Mouse (Mus musculus) embryonic fibroblast, embryonic 13.5 days (primary cell): ENCODE data around the gene Lclat1. TPM values are rescaled to one million over a fixed set of nuclear protein-coding genes. Genes with fewer than 3 reads are reported as not detected.
"Not testable (repeated sequence)": the region's sequence is repeated elsewhere in the genome, so short reads cannot be mapped to it uniquely, and the experiment has no call there.

Source experiments
- H3K27ac ChIP-seq: 2 replicates; pipeline ENCODE4 v1.5.1; 2012; ENCODE audit warnings: low read length, control low read depth, inconsistent platforms; ENCODE audit not compliant: insufficient read depth
- H3K4me1 ChIP-seq: 2 replicates; pipeline ENCODE4 v1.6.1; 2011; ENCODE audit warnings: low read length; ENCODE audit not compliant: control insufficient read depth, insufficient read depth
- H3K4me3 ChIP-seq: 2 replicates; pipeline ENCODE4 v1.5.1; 2011; ENCODE audit warnings: mild to moderate bottlenecking, control low read depth, low read length; ENCODE audit not compliant: insufficient read depth
- CTCF ChIP-seq: IDR thresholded peaks from 2 replicates; pipeline ENCODE4 v1.5.1; 2011; ENCODE audit warnings: mild to moderate bottlenecking, control low read depth, low read length, moderate library complexity, borderline replicate concordance; ENCODE audit not compliant: insufficient read depth
- POLR2A ChIP-seq: IDR thresholded peaks from 2 replicates; pipeline ENCODE4 v1.6.1; 2011; ENCODE audit warnings: low read depth, mild to moderate bottlenecking, control low read depth, low read length, moderate library complexity
- polyA plus RNA-seq: library from polyadenylated mRNA; stranded (reverse); fragments of >200 nt; gene quantifications from 2 replicates; pipeline ENCODE4 v1.2.4, GENCODE M21; 2011; ENCODE audit warnings: low read depth; ENCODE audit not compliant: missing spikeins, insufficient read length

The Lclat1 gene
- polyA plus RNA-seq, 1 experiment, result 73.4 TPM

DNA sequence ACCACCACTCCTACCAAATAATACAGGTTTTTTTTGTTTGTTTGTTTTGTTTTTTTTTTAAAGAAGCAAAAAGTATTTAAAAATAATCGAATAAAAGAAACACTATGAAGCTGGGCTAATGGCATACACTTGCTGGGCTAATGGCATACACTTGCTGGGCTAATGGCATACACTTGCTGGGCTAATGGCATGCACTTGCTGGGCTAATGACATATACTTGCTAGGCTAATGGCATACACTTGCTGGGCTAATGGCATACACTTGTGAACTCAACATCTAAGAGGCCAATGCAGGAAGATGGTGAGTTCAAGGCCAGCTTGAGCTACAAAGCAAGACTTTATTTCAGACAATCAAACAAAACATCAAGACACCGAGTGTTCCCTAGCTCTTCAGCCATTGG is 154.8 kb downstream of the Lclat1 start:
- Histone ChIP-seq H3K4me3 (no peak overlapping the region), H3K4me1 (peaks cover 5% of the 10 kb centered on the region), H3K27ac (peak overlapping the region; percentile 87)
- TF ChIP-seq CTCF (no peak), POLR2A (no peak)

DNA sequence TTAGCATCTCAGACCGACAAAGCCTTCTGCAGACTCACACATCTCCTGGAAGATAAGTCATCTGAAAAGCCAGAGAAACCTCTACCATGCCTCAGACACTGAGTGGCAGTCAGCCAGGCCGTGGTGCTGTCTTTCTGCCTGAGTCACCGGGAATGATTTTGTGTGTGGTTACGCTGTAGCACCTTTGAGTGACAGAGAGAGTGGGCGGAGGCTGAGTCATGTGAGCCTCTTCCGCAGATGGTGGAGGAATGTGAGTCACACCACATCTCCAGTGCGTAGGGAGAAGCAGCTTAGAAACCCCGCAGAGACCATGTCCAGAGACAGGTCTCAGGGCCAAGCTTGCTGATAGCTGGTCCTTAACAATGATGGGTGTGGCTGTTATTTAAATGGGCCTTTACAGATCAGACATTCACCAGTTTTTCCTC is 155.3 kb downstream of the Lclat1 start:
- TF ChIP-seq CTCF (no peak), POLR2A (peak; percentile 26; the same call in 1 of the 2 replicates)
- Histone ChIP-seq H3K4me1 (peaks cover 5% of the 10 kb centered on the region), H3K27ac (peak overlapping the region; percentile 87), H3K4me3 (no peak overlapping the region)

GRCm38 (mm10) chr17:73270871-73271796 is 163.3 kb downstream of the Lclat1 start:
- Histone ChIP-seq H3K4me3 (no peak overlapping the region), H3K4me1 (peaks cover 8% of the 10 kb centered on the region), H3K27ac (no peak overlapping the region)
- no peak for TF ChIP-seq POLR2A
- TF ChIP-seq CTCF, result no peak

GRCm38 (mm10) chr17:73271797-73272600 is 164.2 kb downstream of the Lclat1 start:
- Histone ChIP-seq H3K27ac (no peak overlapping the region), H3K4me1 (peaks cover 8% of the 10 kb centered on the region), H3K4me3 (no peak overlapping the region)
- TF ChIP-seq CTCF (no peak), POLR2A (no peak)

DNA sequence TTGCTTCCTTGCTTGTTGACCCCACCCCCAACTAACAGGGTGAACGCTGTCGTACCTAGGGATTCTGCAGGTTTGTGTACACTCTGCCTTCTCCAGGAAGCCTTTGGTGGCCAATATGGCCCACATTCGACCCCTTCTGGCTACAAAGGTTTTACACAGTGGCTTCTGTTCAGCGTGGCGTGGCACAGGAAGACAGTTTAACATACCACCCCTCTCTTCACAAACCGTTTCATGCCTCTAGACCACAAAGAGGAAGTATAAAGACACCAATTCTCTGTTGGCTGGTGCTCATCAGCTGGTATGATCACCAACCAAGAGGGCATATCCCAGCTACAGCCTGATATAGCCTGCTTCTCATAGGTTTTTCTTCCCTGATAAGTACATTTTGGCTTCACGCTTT is 166.0 kb downstream of the Lclat1 start:
- H3K4me1 ChIP-seq, result peaks cover 8% of the 10 kb centered on the region
- TF ChIP-seq CTCF, result no peak
- TF ChIP-seq POLR2A, result no peak
- H3K4me3 ChIP-seq, result no peak overlapping the region
- no peak overlapping the region for H3K27ac ChIP-seq

GRCm38 (mm10) chr17:73275066-73275465 is 167.3 kb downstream of the Lclat1 start:
- Histone ChIP-seq H3K4me3 (no peak overlapping the region), H3K4me1 (peaks cover 8% of the 10 kb centered on the region), H3K27ac (no peak overlapping the region)
- TF ChIP-seq POLR2A (no peak), CTCF (no peak)

DNA sequence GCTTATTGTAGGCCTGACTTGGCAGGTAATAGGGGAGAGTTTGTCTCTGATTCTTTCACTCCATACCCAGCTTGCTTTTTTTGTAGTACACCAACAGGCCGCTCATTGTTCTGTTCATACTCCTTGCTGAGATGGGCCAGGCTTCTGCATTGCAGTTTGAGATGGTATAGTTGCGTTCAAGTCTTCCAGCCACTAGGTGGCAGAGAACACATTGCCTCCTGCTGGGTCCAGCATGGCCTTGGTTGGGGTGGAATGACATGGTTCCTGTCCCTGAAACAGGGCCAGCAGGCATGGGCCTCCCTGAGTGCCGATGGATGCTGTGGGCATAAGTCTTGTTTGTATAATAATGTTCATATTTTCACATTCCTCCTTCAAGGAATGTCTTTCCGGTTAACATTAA is 170.0 kb downstream of the Lclat1 start:
- TF ChIP-seq CTCF (no peak), POLR2A (no peak)
- Histone ChIP-seq H3K4me1 (no peaks in the 10 kb centered on the region), H3K4me3 (no peak overlapping the region), H3K27ac (no peak overlapping the region)

DNA sequence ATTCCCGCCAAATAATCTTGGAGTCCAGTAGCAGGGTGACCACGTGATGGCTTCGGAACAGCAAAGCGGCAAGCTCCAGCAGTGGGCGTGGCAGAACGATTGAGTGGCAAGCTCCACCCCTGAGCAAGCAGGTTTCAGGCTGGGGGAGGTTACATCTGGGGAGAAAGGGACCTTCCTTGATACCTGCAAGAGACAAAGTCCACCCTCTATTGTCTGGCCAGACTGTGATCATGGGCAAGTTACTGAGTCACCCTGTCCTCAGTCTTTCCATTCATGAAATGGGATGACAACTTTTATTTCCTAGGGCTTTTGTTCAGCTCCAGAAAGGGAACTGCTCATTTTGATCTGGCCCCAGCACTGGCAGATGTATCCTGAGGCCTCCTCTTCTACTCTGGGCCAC is 174.9 kb downstream of the Lclat1 start:
- not testable (repeated sequence) for H3K27ac ChIP-seq, H3K4me1 ChIP-seq, H3K4me3 ChIP-seq

GRCm38 (mm10) chr17:73284301-73284700 is 176.5 kb downstream of the Lclat1 start:
- Histone ChIP-seq H3K4me1 (peaks cover 3% of the 10 kb centered on the region; the same call in 1 of the 2 replicates), H3K4me3 (no peak overlapping the region), H3K27ac (peak overlapping the region; percentile 79)
- TF ChIP-seq CTCF (no peak), POLR2A (no peak)

Other genes with a start within 250 kb of the Lclat1 start
- 241 and 297 TPM in 2 replicates for gene Lbh, start 189.7 kb upstream of the Lclat1 start, polyA plus RNA-seq